Mouse (Mus musculus) CH12.LX (cell line): ENCODE measurements around the gene Nup188. TPM values are rescaled to one million over a fixed set of nuclear protein-coding genes. Genes with fewer than 3 reads are reported as not detected.

ENCODE experiments used
- DNase-seq: peaks from one replicate; pipeline ENCODE4 v3.0.0-alpha.2; 2013; ENCODE audit errors: extremely low read depth
- H3K27ac ChIP-seq: 2 replicates; pipeline ENCODE4 v1.5.1; 2012; ENCODE audit warnings: low read depth, mild to moderate bottlenecking, control low read depth, moderate library complexity; ENCODE audit not compliant: insufficient read depth
- H3K27me3 ChIP-seq: replicated peaks from 2 replicates; pipeline ENCODE3; 2012; ENCODE audit warnings: inconsistent platforms
- H3K36me3 ChIP-seq, 2 experiments: replicated peaks in 1 of 2; 2 replicates each; pipeline versions ENCODE3 to v1.6.1; 2012; ENCODE audit warnings: inconsistent platforms in 1 of 2, low read length in 1 of 2, mild to moderate bottlenecking in 1 of 2, mixed read lengths in 1 of 2, moderate library complexity in 1 of 2; ENCODE audit not compliant: control insufficient read depth in 1 of 2, insufficient read depth in 1 of 2
- H3K4me1 ChIP-seq, 2 experiments: 2 replicates each; pipeline ENCODE4 v1.6.1; 2012; ENCODE audit warnings: inconsistent platforms in 1 of 2, moderate library complexity in 1 of 2; ENCODE audit not compliant: insufficient read depth in 2 of 2, control insufficient read depth in 1 of 2
- H3K4me2 ChIP-seq: 2 replicates; pipeline ENCODE4 v1.6.1; 2012; ENCODE audit warnings: low read depth, mild to moderate bottlenecking, control low read depth; ENCODE audit not compliant: poor library complexity, insufficient read depth, severe bottlenecking
- H3K4me3 ChIP-seq, 3 experiments: fragments of 150-350 bp in 1 of 3; sonication (generic) in 1 of 3; replicated peaks in 1 of 3; 2 replicates each; pipeline versions ENCODE3 to v1.5.1; 2011 to 2012; ENCODE audit warnings: low read depth in 2 of 3, low read length in 2 of 3, mild to moderate bottlenecking in 2 of 3, moderate library complexity in 2 of 3, control low read depth in 1 of 3, improper control_type of control experiment in 1 of 3, inconsistent platforms in 1 of 3, mixed read lengths in 1 of 3; ENCODE audit not compliant: poor library complexity in 1 of 3
- H3K79me2 ChIP-seq: replicated peaks from 2 replicates; pipeline ENCODE4 v1.6.1; 2012; ENCODE audit warnings: mild to moderate bottlenecking, moderate library complexity; ENCODE audit not compliant: control insufficient read depth, poor library complexity, insufficient read depth, severe bottlenecking; ENCODE audit errors: extremely low read depth
- H3K9ac ChIP-seq: 2 replicates; pipeline ENCODE4 v1.6.1; 2012; ENCODE audit warnings: low read depth, mild to moderate bottlenecking, control low read depth, moderate library complexity; ENCODE audit not compliant: insufficient read depth
- H3K9me3 ChIP-seq: replicated peaks from 2 replicates; pipeline ENCODE3; 2012; ENCODE audit warnings: low read length, inconsistent platforms, mixed read lengths
- BHLHE40 ChIP-seq: IDR thresholded peaks from 2 replicates; pipeline ENCODE4 v1.6.1; 2011; ENCODE audit warnings: mild to moderate bottlenecking, low read depth, low read length, improper control_type of control experiment
- CHD1 ChIP-seq: IDR thresholded peaks from 2 replicates; pipeline ENCODE4 v1.6.1; 2012; ENCODE audit warnings: low read depth, low read length, improper control_type of control experiment, inconsistent platforms
- CHD2 ChIP-seq: IDR thresholded peaks from 2 replicates; pipeline ENCODE4 v1.6.1; 2011; ENCODE audit warnings: low read length, improper control_type of control experiment
- CTCF ChIP-seq, 2 experiments: IDR thresholded peaks in 1 of 2; conservative IDR thresholded peaks in 1 of 2; 2 replicates each; pipeline ENCODE4 v1.5.1; 2011 to 2012; ENCODE audit warnings: low read depth in 2 of 2, low read length in 2 of 2, improper control_type of control experiment in 1 of 2, inconsistent platforms in 1 of 2, mild to moderate bottlenecking in 1 of 2, moderate library complexity in 1 of 2
- E2F4 ChIP-seq: IDR thresholded peaks from 2 replicates; pipeline ENCODE4 v1.6.1; 2011; ENCODE audit warnings: low read depth, low read length, improper control_type of control experiment; ENCODE audit not compliant: insufficient replicate concordance
- ELF1 ChIP-seq: IDR thresholded peaks from 2 replicates; pipeline ENCODE4 v1.6.1; 2014; ENCODE audit warnings: low read depth, mild to moderate bottlenecking, inconsistent platforms, low read length, improper control_type of control experiment
- EP300 ChIP-seq: IDR thresholded peaks from 2 replicates; pipeline ENCODE4 v1.6.1; 2011; ENCODE audit warnings: low read length, improper control_type of control experiment
- ETS1 ChIP-seq: conservative IDR thresholded peaks from 2 replicates; pipeline ENCODE4 v1.6.1; 2012; ENCODE audit warnings: low read depth, mild to moderate bottlenecking, inconsistent platforms, low read length, improper control_type of control experiment, moderate library complexity
- GABPA ChIP-seq: IDR thresholded peaks from 2 replicates; pipeline ENCODE4 v1.6.1; 2012; ENCODE audit warnings: low read depth, low read length, improper control_type of control experiment, inconsistent platforms; ENCODE audit not compliant: insufficient replicate concordance
- HCFC1 ChIP-seq: IDR thresholded peaks from 2 replicates; pipeline ENCODE4 v1.6.1; 2012; ENCODE audit warnings: low read depth, mild to moderate bottlenecking, inconsistent platforms, low read length, improper control_type of control experiment
- IRF4 ChIP-seq: IDR thresholded peaks from 2 replicates; pipeline ENCODE4 v1.6.1; 2014; ENCODE audit warnings: low read depth, mild to moderate bottlenecking, inconsistent platforms, low read length, improper control_type of control experiment
- JUN ChIP-seq: IDR thresholded peaks from 2 replicates; pipeline ENCODE4 v1.6.1; 2011; ENCODE audit warnings: low read depth, mild to moderate bottlenecking, low read length, improper control_type of control experiment, moderate library complexity; ENCODE audit not compliant: insufficient read depth
- JUND ChIP-seq: conservative IDR thresholded peaks from 2 replicates; pipeline ENCODE4 v1.6.1; 2011; ENCODE audit warnings: low read depth, low read length, improper control_type of control experiment
- KAT2A ChIP-seq: IDR thresholded peaks from 2 replicates; pipeline ENCODE4 v1.6.1; 2012; ENCODE audit warnings: low read length, improper control_type of control experiment, inconsistent platforms; ENCODE audit not compliant: insufficient replicate concordance
- MAFK ChIP-seq: IDR thresholded peaks from 2 replicates; pipeline ENCODE4 v1.6.1; 2011; ENCODE audit warnings: low read length, improper control_type of control experiment; ENCODE audit not compliant: insufficient replicate concordance
- MAX ChIP-seq: IDR thresholded peaks from 2 replicates; pipeline ENCODE4 v1.6.1; 2011; ENCODE audit warnings: low read length, improper control_type of control experiment
- MAZ ChIP-seq: IDR thresholded peaks from 2 replicates; pipeline ENCODE4 v1.6.1; 2012; ENCODE audit warnings: low read depth, mild to moderate bottlenecking, inconsistent platforms, low read length, improper control_type of control experiment, moderate library complexity
- MEF2A ChIP-seq: IDR thresholded peaks from 2 replicates; pipeline ENCODE4 v1.6.1; 2014; ENCODE audit warnings: low read depth, mild to moderate bottlenecking, inconsistent platforms, low read length, improper control_type of control experiment, borderline replicate concordance
- MXI1 ChIP-seq: IDR thresholded peaks from 2 replicates; pipeline ENCODE4 v1.6.1; 2011; ENCODE audit warnings: mild to moderate bottlenecking, low read depth, low read length, improper control_type of control experiment
- MYC ChIP-seq: IDR thresholded peaks from 2 replicates; pipeline ENCODE4 v1.6.1; 2011; ENCODE audit warnings: low read depth, mild to moderate bottlenecking, improper control_type of control experiment, low read length
- NELFE ChIP-seq: IDR thresholded peaks from 2 replicates; pipeline ENCODE4 v1.6.1; 2011; ENCODE audit warnings: low read depth, low read length, improper control_type of control experiment
- NRF1 ChIP-seq: IDR thresholded peaks from 2 replicates; pipeline ENCODE4 v1.6.1; 2014; ENCODE audit warnings: low read depth, mild to moderate bottlenecking, inconsistent platforms, low read length, improper control_type of control experiment, moderate library complexity
- PAX5 ChIP-seq: IDR thresholded peaks from 2 replicates; pipeline ENCODE4 v1.6.1; 2012; ENCODE audit warnings: low read length, inconsistent platforms, mixed read lengths
- POLR2A ChIP-seq: IDR thresholded peaks from 2 replicates; pipeline ENCODE4 v1.6.1; 2011; ENCODE audit warnings: low read depth, mild to moderate bottlenecking, improper control_type of control experiment, low read length
- POLR2AphosphoS2 ChIP-seq: IDR thresholded peaks from 2 replicates; pipeline ENCODE4 v1.6.1; 2011; ENCODE audit warnings: low read depth, low read length, improper control_type of control experiment
- RAD21 ChIP-seq: IDR thresholded peaks from 2 replicates; pipeline ENCODE4 v1.6.1; 2011; ENCODE audit warnings: low read depth, mild to moderate bottlenecking, low read length, improper control_type of control experiment, moderate library complexity
- RCOR1 ChIP-seq: conservative IDR thresholded peaks from 2 replicates; pipeline ENCODE4 v1.6.1; 2012; ENCODE audit warnings: low read depth, mild to moderate bottlenecking, inconsistent platforms, low read length, improper control_type of control experiment
- SIN3A ChIP-seq: IDR thresholded peaks from 2 replicates; pipeline ENCODE4 v1.6.1; 2012; ENCODE audit warnings: low read length, improper control_type of control experiment, inconsistent platforms
- SMC3 ChIP-seq: IDR thresholded peaks from 2 replicates; pipeline ENCODE4 v1.6.1; 2011; ENCODE audit warnings: low read depth, low read length, improper control_type of control experiment
- TBP ChIP-seq: conservative IDR thresholded peaks from 2 replicates; pipeline ENCODE4 v1.6.1; 2011; ENCODE audit warnings: low read depth, low read length, improper control_type of control experiment
- TCF12 ChIP-seq: IDR thresholded peaks from 2 replicates; pipeline ENCODE4 v1.6.1; 2014; ENCODE audit warnings: low read depth, mild to moderate bottlenecking, inconsistent platforms, low read length, improper control_type of control experiment
- UBTF ChIP-seq: IDR thresholded peaks from 2 replicates; pipeline ENCODE4 v1.6.1; 2012; ENCODE audit warnings: low read depth, mild to moderate bottlenecking, inconsistent platforms, low read length, improper control_type of control experiment, moderate library complexity
- USF1 ChIP-seq: IDR thresholded peaks from 2 replicates; pipeline ENCODE4 v1.6.1; 2014; ENCODE audit warnings: low read depth, mild to moderate bottlenecking, inconsistent platforms, low read length, improper control_type of control experiment
- USF2 ChIP-seq: conservative IDR thresholded peaks from 2 replicates; pipeline ENCODE4 v1.6.1; 2011; ENCODE audit warnings: low read depth, low read length, improper control_type of control experiment
- ZC3H11A ChIP-seq: IDR thresholded peaks from 2 replicates; pipeline ENCODE4 v1.6.1; 2012; ENCODE audit warnings: low read depth, mild to moderate bottlenecking, inconsistent platforms, low read length, improper control_type of control experiment
- ZKSCAN1 ChIP-seq: IDR thresholded peaks from 2 replicates; pipeline ENCODE4 v1.6.1; 2012; ENCODE audit warnings: low read depth, inconsistent platforms, low read length, improper control_type of control experiment, borderline replicate concordance
- ZMIZ1 ChIP-seq: IDR thresholded peaks from 2 replicates; pipeline ENCODE4 v1.6.1; 2012; ENCODE audit warnings: low read depth, mild to moderate bottlenecking, inconsistent platforms, low read length, improper control_type of control experiment
- ZNF384 ChIP-seq: IDR thresholded peaks from 2 replicates; pipeline ENCODE4 v1.6.1; 2012; ENCODE audit warnings: low read depth, low read length, improper control_type of control experiment, inconsistent platforms
- dilution Hi-C: fragments of 300-500 bp; cut with MboI; formaldehyde crosslinking; loops from 2 replicates; pipeline ENCODE4 v1.14.3; 2020; ENCODE audit warnings: low sequenced_read_pairs; ENCODE audit not compliant: extremely low pct_unique_long_range_greater_than_20kb, extremely low pct_ligation_motif_present
- in situ Hi-C: fragments of 300-500 bp; cut with MboI; formaldehyde crosslinking; loops from 3 replicates; pipeline ENCODE4 v1.14.3; 2019; ENCODE audit warnings: low sequenced_read_pairs, low pct_ligation_motif_present, low pct_unique_long_range_greater_than_20kb, mixed read lengths
- polyA plus RNA-seq: library from polyadenylated mRNA; unstranded; fragments of >175 nt; gene quantifications from 2 replicates; pipeline ENCODE4 v1.2.1, GENCODE M21; 2012; ENCODE audit warnings: low read depth; ENCODE audit not compliant: insufficient read length
- total RNA-seq, 2 experiments: library from RNA; depleted of rRNA; stranded (reverse); fragments of 300-350 nt in 1 of 2; fragments of >200 nt in 1 of 2; gene quantifications; 2 replicates each; pipeline ENCODE4 v1.2.3; 2012 to 2014

The Nup188 gene
- total and polyA plus RNA-seq, 3 experiments, result 19.7 to 58.8 (median 47.6) TPM

- dilution Hi-C loops, result no loop called here
- in situ Hi-C loops, result loop anchor here (5.0 kb wide), 1 partner anchor 98 kb away; no protein-coding TSS in a partner anchor
- no peaks in the 10 kb centered on the region for H3K27me3 ChIP-seq
- H3K9me3 ChIP-seq, result no peaks in the 10 kb centered on the region
- H3K9ac ChIP-seq, result peak overlapping the region; percentile 39
- peak overlapping the region; percentile 30; the same call in 1 of the 2 replicates for H3K27ac ChIP-seq
- peak overlapping the region; percentile 85 for H3K4me2 ChIP-seq
- DNase-seq, result peak; percentile 66
- peaks cover 41% of the 10 kb centered on the region for H3K79me2 ChIP-seq
- H3K36me3 ChIP-seq, result peaks cover 0 to 32% of the 10 kb centered on the region in 2 experiments
- H3K4me1 ChIP-seq, result peaks cover 8 to 26% of the 10 kb centered on the region in 2 experiments
- no peak for TF ChIP-seq POLR2AphosphoS2
- TF ChIP-seq ELF1, result no peak
- TF ChIP-seq ETS1, result no peak
- TF ChIP-seq USF1, result no peak
- peak; percentile 28; the same call in 1 of the 2 replicates for TF ChIP-seq HCFC1
- no peak for TF ChIP-seq ZC3H11A
- no peak for TF ChIP-seq PAX5
- 0 out of 4 replicates have a peak, but pooled peaks of 1 of the 2 experiments have one; percentile 5 for TF ChIP-seq CTCF (conservative IDR thresholded peaks at IDR 0.05 in 1 of 2, IDR thresholded peaks at IDR 0.05 in 1 of 2; ENCODE audit: low read depth in 2 of 2, low read length in 2 of 2)
- no peak for TF ChIP-seq MYC
- TF ChIP-seq MAFK, result no peak
- no peak for TF ChIP-seq RCOR1
- TF ChIP-seq MAZ, result no peak
- no peak for TF ChIP-seq CHD1
- 0 out of 2 replicates have a peak, but pooled peaks have one; percentile 28 for TF ChIP-seq EP300
- peak; percentile 39; the same call in 1 of the 2 replicates for TF ChIP-seq MAX
- TF ChIP-seq TCF12, result peak; percentile 40; the same call in 1 of the 2 replicates
- no peak for TF ChIP-seq NRF1
- TF ChIP-seq ZNF384, result no peak
- TF ChIP-seq USF2, result no peak
- TF ChIP-seq MEF2A, result no peak
- 0 out of 2 replicates have a peak, but pooled peaks have one; percentile 47 for TF ChIP-seq NELFE
- TF ChIP-seq E2F4, result no peak
- TF ChIP-seq ZMIZ1, result no peak
- no peak for TF ChIP-seq GABPA
- TF ChIP-seq TBP, result peak; percentile 51; the same call in 1 of the 2 replicates
- TF ChIP-seq CHD2, result no peak
- TF ChIP-seq JUN, result no peak
- TF ChIP-seq IRF4, result peak; percentile 51
- TF ChIP-seq UBTF, result no peak
- no peak for TF ChIP-seq BHLHE40
- no peak for TF ChIP-seq JUND
- no peak for TF ChIP-seq ZKSCAN1
- TF ChIP-seq MXI1, result no peak
- no peak for TF ChIP-seq SMC3
- no peak for TF ChIP-seq RAD21
- peak; percentile 50; the same call in 1 of the 2 replicates for TF ChIP-seq POLR2A
- TF ChIP-seq KAT2A, result no peak
- 0 out of 2 replicates have a peak, but pooled peaks have one; percentile 36 for TF ChIP-seq SIN3A
- peak overlapping the region; percentile 62 to 99 (median 97) for H3K4me3 ChIP-seq
Observed at GRCm38 (mm10) chr2:30285004-30285403, 1.2 kb upstream of the Nup188 start.
